Mouse (Mus musculus): ENCODE data around the gene Zfp827. TPM values are rescaled to one million over a fixed set of nuclear protein-coding genes. Genes with fewer than 3 reads are reported as not detected.

The Zfp827 gene
- polyA plus RNA-seq, 1 experiment from 2014 or later: 10.2 TPM

GRCm38 (mm10) chr8:79048388-79049005 lies 20.3 kb downstream of the Zfp827 start:
- no peak overlapping the region for H3K4me3 ChIP-seq (ENCODE audit: low read depth, low read length)
- 0 out of 2 replicates have a peak, but pooled peaks cover 2% of the 10 kb centered on the region for H3K36me3 ChIP-seq (ENCODE audit: control insufficient read depth, insufficient read depth, low read length)
- ATAC-seq (no peak), DNase-seq (ENCODE audit: low spot score) (no peak)
- no peaks in the 10 kb centered on the region for H3K27me3 ChIP-seq (replicated peaks; ENCODE audit: control insufficient read depth, insufficient read depth, low read length)
- no peaks in the 10 kb centered on the region for H3K9me3 ChIP-seq (replicated peaks; ENCODE audit: control insufficient read depth, low read length)
- H3K4me1 ChIP-seq (ENCODE audit: control insufficient read depth, insufficient read depth, low read length): no peaks in the 10 kb centered on the region
- H3K9ac ChIP-seq (ENCODE audit: low read length): no peak overlapping the region
- H3K27ac ChIP-seq (ENCODE audit: low read depth, low read length): no peak overlapping the region
- WGBS: 88% methylated on average over 6 of the region's 6 CpGs
- no peak overlapping the region for H3K4me2 ChIP-seq (ENCODE audit: low read length)

- no peak overlapping the region for H3K27ac ChIP-seq (ENCODE audit: low read depth, low read length)
- H3K4me2 ChIP-seq (ENCODE audit: low read length): no peak overlapping the region
- DNase-seq (ENCODE audit: low spot score) (no peak), ATAC-seq (no peak)
- no peaks in the 10 kb centered on the region for H3K36me3 ChIP-seq (ENCODE audit: control insufficient read depth, insufficient read depth, low read length)
- H3K27me3 ChIP-seq (replicated peaks; ENCODE audit: control insufficient read depth, insufficient read depth, low read length): no peaks in the 10 kb centered on the region
- no peak overlapping the region for H3K4me3 ChIP-seq (ENCODE audit: low read depth, low read length)
- H3K9me3 ChIP-seq (replicated peaks; ENCODE audit: control insufficient read depth, low read length): no peaks in the 10 kb centered on the region
- no peaks in the 10 kb centered on the region for H3K4me1 ChIP-seq (ENCODE audit: control insufficient read depth, insufficient read depth, low read length)
- H3K9ac ChIP-seq (ENCODE audit: low read length): no peak overlapping the region
- WGBS: 91% methylated on average over 6 of the region's 6 CpGs
Observed at GRCm38 (mm10) chr8:79054222-79054621, 26.0 kb downstream of the Zfp827 start.

- no peak overlapping the region for H3K9ac ChIP-seq (ENCODE audit: low read length)
- no peaks in the 10 kb centered on the region for H3K9me3 ChIP-seq (replicated peaks; ENCODE audit: control insufficient read depth, low read length)
- WGBS: 94% methylated on average over 3 of the region's 3 CpGs
- no peak overlapping the region for H3K27ac ChIP-seq (ENCODE audit: low read depth, low read length)
- H3K27me3 ChIP-seq (replicated peaks; ENCODE audit: control insufficient read depth, insufficient read depth, low read length): no peaks in the 10 kb centered on the region
- ATAC-seq (no peak), DNase-seq (ENCODE audit: low spot score) (no peak)
- no peaks in the 10 kb centered on the region for H3K4me1 ChIP-seq (ENCODE audit: control insufficient read depth, insufficient read depth, low read length)
- no peak overlapping the region for H3K4me2 ChIP-seq (ENCODE audit: low read length)
- peaks cover 19% of the 10 kb centered on the region for H3K36me3 ChIP-seq (ENCODE audit: control insufficient read depth, insufficient read depth, low read length)
- no peak overlapping the region for H3K4me3 ChIP-seq (ENCODE audit: low read depth, low read length)
Observed at GRCm38 (mm10) chr8:79057179-79057578, 28.9 kb downstream of the Zfp827 start.

DNA sequence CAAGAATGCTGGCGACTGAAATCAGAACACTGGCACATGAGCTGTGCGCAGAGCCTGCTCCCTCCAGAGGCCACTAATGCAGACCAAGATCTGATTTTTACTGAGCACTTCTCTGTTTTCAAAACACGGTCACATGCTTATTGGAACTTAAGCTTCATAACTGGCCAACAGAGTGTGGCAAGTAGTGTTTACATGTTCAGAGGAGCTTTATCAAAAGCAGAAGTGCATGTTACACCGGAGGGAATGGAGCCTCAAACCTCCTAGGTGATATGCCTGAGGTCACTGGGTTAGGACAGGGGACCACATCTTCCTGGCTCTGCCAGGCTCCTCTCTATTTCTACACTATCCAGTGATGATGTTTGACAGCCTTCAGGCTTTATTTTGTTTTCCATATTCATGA lies 31.1 kb downstream of the Zfp827 start:
- ATAC-seq: no peak
- Histone ChIP-seq H3K9me3 (replicated peaks; ENCODE audit: control insufficient read depth, low read length) (no peaks in the 10 kb centered on the region), H3K9ac (ENCODE audit: low read length) (no peak overlapping the region), H3K4me2 (ENCODE audit: low read length) (no peak overlapping the region), H3K4me3 (ENCODE audit: low read depth, low read length) (no peak overlapping the region), H3K4me1 (ENCODE audit: control insufficient read depth, insufficient read depth, low read length) (no peaks in the 10 kb centered on the region), H3K27me3 (replicated peaks; ENCODE audit: control insufficient read depth, insufficient read depth, low read length) (no peaks in the 10 kb centered on the region), H3K36me3 (ENCODE audit: control insufficient read depth, insufficient read depth, low read length) (peaks cover 35% of the 10 kb centered on the region), H3K27ac (ENCODE audit: low read depth, low read length) (no peak overlapping the region)
- no peak for DNase-seq (ENCODE audit: low spot score)
- 87% methylated on average over 4 of the region's 4 CpGs for WGBS

DNA sequence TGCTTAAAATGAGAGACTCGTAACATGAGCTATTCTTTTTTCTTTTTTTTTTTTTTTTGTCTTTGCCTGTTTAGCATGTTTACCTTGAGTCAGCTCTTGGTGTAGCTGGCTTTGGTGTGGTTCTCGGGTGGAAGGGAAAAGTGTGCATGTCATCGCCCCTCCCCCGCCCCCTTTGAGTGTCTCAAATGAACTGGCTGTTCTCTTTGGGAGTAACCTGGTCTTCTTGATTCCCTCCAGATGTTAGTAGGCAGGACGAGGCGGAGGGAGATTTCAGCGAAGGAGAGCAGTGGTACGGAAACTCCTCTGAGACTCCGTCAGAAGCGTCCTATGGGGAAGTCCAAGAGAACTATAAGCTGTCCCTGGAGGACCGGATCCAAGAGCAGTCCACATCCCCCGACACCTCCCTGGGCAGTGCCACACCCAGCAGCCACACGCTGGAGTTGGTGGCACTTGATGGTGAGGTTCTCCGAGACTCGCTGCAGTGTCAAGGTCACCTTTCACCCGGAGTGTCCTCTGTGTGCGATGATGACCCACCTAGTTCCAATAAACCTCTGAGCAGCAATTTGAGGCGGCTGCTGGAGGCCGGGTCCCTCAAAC lies 31.9 kb downstream of the Zfp827 start:
- no peak overlapping the region for H3K4me2 ChIP-seq (ENCODE audit: low read length)
- no peak for DNase-seq (ENCODE audit: low spot score)
- whole genome bisulfite sequencing: 88% methylated on average over 19 of the region's 19 CpGs
- H3K9ac ChIP-seq (ENCODE audit: low read length): no peak overlapping the region
- H3K27ac ChIP-seq (ENCODE audit: low read depth, low read length): no peak overlapping the region
- no peak for ATAC-seq
- no peak overlapping the region for H3K4me3 ChIP-seq (ENCODE audit: low read depth, low read length)
- H3K36me3 ChIP-seq (ENCODE audit: control insufficient read depth, insufficient read depth, low read length): peaks cover 36% of the 10 kb centered on the region
- H3K9me3 ChIP-seq (replicated peaks; ENCODE audit: control insufficient read depth, low read length): no peaks in the 10 kb centered on the region
- H3K27me3 ChIP-seq (replicated peaks; ENCODE audit: control insufficient read depth, insufficient read depth, low read length): no peaks in the 10 kb centered on the region
- H3K4me1 ChIP-seq (ENCODE audit: control insufficient read depth, insufficient read depth, low read length): no peaks in the 10 kb centered on the region

DNA sequence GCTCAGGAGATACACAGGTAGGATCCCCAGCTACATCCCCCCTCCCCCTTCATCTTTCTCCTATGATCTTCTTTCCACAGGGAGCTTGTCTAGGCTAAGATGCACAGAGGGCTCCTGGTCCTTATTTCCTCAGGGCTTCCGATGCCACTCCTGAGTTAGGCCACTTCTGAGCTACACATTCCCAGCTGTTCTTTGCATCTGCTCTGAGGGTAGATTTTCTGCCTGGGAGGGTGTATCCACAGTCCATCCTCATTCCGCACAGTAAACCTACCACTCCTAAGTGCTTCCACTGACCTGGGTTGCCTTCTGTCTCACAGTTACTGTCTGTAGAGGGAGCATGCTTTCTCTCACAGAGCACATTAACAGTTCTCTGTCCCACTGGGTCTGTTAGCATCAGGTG lies 37.7 kb downstream of the Zfp827 start:
- Histone ChIP-seq H3K9ac (ENCODE audit: low read length) (no peak overlapping the region), H3K27me3 (replicated peaks; ENCODE audit: control insufficient read depth, insufficient read depth, low read length) (no peaks in the 10 kb centered on the region), H3K4me2 (ENCODE audit: low read length) (no peak overlapping the region), H3K4me1 (ENCODE audit: control insufficient read depth, insufficient read depth, low read length) (no peaks in the 10 kb centered on the region), H3K27ac (ENCODE audit: low read depth, low read length) (no peak overlapping the region), H3K4me3 (ENCODE audit: low read depth, low read length) (no peak overlapping the region), H3K36me3 (ENCODE audit: control insufficient read depth, insufficient read depth, low read length) (peaks cover 44% of the 10 kb centered on the region), H3K9me3 (replicated peaks; ENCODE audit: control insufficient read depth, low read length) (no peaks in the 10 kb centered on the region)
- WGBS: 95% methylated on average over 2 of the region's 2 CpGs
- DNase-seq (ENCODE audit: low spot score) (no peak), ATAC-seq (no peak)

GRCm38 (mm10) chr8:79067812-79068630 lies 39.8 kb downstream of the Zfp827 start:
- Histone ChIP-seq H3K27me3 (replicated peaks; ENCODE audit: control insufficient read depth, insufficient read depth, low read length) (no peaks in the 10 kb centered on the region), H3K9ac (ENCODE audit: low read length) (no peak overlapping the region), H3K4me2 (ENCODE audit: low read length) (no peak overlapping the region), H3K4me1 (ENCODE audit: control insufficient read depth, insufficient read depth, low read length) (no peaks in the 10 kb centered on the region), H3K9me3 (replicated peaks; ENCODE audit: control insufficient read depth, low read length) (no peaks in the 10 kb centered on the region), H3K4me3 (ENCODE audit: low read depth, low read length) (no peak overlapping the region), H3K36me3 (ENCODE audit: control insufficient read depth, insufficient read depth, low read length) (peaks cover 33% of the 10 kb centered on the region; the same call in 1 of the 2 replicates), H3K27ac (ENCODE audit: low read depth, low read length) (no peak overlapping the region)
- 85% methylated on average over 3 of the region's 3 CpGs for WGBS
- no peak for DNase-seq (ENCODE audit: low spot score)
- ATAC-seq: no peak

GRCm38 (mm10) chr8:79073311-79073710 lies 45.1 kb downstream of the Zfp827 start:
- Histone ChIP-seq H3K4me2 (ENCODE audit: low read length) (no peak overlapping the region), H3K4me3 (ENCODE audit: low read depth, low read length) (no peak overlapping the region), H3K27me3 (replicated peaks; ENCODE audit: control insufficient read depth, insufficient read depth, low read length) (no peaks in the 10 kb centered on the region), H3K9me3 (replicated peaks; ENCODE audit: control insufficient read depth, low read length) (no peaks in the 10 kb centered on the region), H3K36me3 (ENCODE audit: control insufficient read depth, insufficient read depth, low read length) (peaks cover 34% of the 10 kb centered on the region), H3K27ac (ENCODE audit: low read depth, low read length) (no peak overlapping the region), H3K4me1 (ENCODE audit: control insufficient read depth, insufficient read depth, low read length) (peaks cover 1% of the 10 kb centered on the region), H3K9ac (ENCODE audit: low read length) (no peak overlapping the region)
- 87% methylated on average over 3 of the region's 3 CpGs for WGBS
- no peak for ATAC-seq
- no peak for DNase-seq (ENCODE audit: low spot score)

GRCm38 (mm10) chr8:79074986-79075385 lies 46.7 kb downstream of the Zfp827 start:
- H3K9me3 ChIP-seq (replicated peaks; ENCODE audit: control insufficient read depth, low read length): no peaks in the 10 kb centered on the region
- H3K27ac ChIP-seq (ENCODE audit: low read depth, low read length): no peak overlapping the region
- H3K36me3 ChIP-seq (ENCODE audit: control insufficient read depth, insufficient read depth, low read length): peaks cover 35% of the 10 kb centered on the region
- no peak for ATAC-seq
- H3K4me2 ChIP-seq (ENCODE audit: low read length): no peak overlapping the region
- peaks cover 18% of the 10 kb centered on the region for H3K4me1 ChIP-seq (ENCODE audit: control insufficient read depth, insufficient read depth, low read length)
- H3K27me3 ChIP-seq (replicated peaks; ENCODE audit: control insufficient read depth, insufficient read depth, low read length): no peaks in the 10 kb centered on the region
- WGBS: 86% methylated on average over 9 of the region's 9 CpGs
- DNase-seq (ENCODE audit: low spot score): peak; percentile 30
- no peak overlapping the region for H3K4me3 ChIP-seq (ENCODE audit: low read depth, low read length)
- H3K9ac ChIP-seq (ENCODE audit: low read length): no peak overlapping the region

Data from forebrain, embryonic 14.5 days (tissue).